Mouse (Mus musculus) hindbrain, embryonic 11.5 days (tissue): ENCODE results near the gene Cel. TPM values are rescaled to one million over a fixed set of nuclear protein-coding genes. Genes with fewer than 3 reads are reported as not detected.

Experiments
- ATAC-seq: fragments of 200-750 bp; cut with Nextera tagmentation; 2 replicates; pipeline ENCODE4 v1.8.0; 2017; ENCODE audit warnings: mild to moderate bottlenecking, moderate TSS enrichment, moderate library complexity; ENCODE audit not compliant: low FRiP score
- DNase-seq: peaks from one replicate; pipeline ENCODE4 v3.0.0-alpha.2; 2015; ENCODE audit warnings: low spot score
- H3K27ac ChIP-seq: fragments of 300-500 bp; sonication (generic); 2 replicates; pipeline ENCODE4 v1.5.1; 2014; ENCODE audit warnings: mild to moderate bottlenecking, low read depth, low read length
- H3K27me3 ChIP-seq: fragments of 300-500 bp; sonication (generic); 2 replicates; pipeline ENCODE4 v1.6.1; 2014; ENCODE audit warnings: mild to moderate bottlenecking, low read length, moderate library complexity, mixed read lengths; ENCODE audit not compliant: control insufficient read depth, insufficient read depth
- H3K36me3 ChIP-seq: fragments of 300-500 bp; sonication (generic); 2 replicates; pipeline ENCODE4 v1.6.1; 2014; ENCODE audit warnings: mild to moderate bottlenecking, low read length, moderate library complexity, mixed read lengths; ENCODE audit not compliant: control insufficient read depth, insufficient read depth
- H3K4me1 ChIP-seq: fragments of 300-500 bp; sonication (generic); replicated peaks from 2 replicates; pipeline ENCODE4 v1.6.1; 2014; ENCODE audit warnings: low read length, mixed read lengths; ENCODE audit not compliant: control insufficient read depth, insufficient read depth
- H3K4me2 ChIP-seq: fragments of 300-500 bp; sonication (generic); replicated peaks from 2 replicates; pipeline ENCODE4 v1.6.1; 2014; ENCODE audit warnings: mild to moderate bottlenecking, low read depth, low read length
- H3K4me3 ChIP-seq: fragments of 300-500 bp; sonication (generic); 2 replicates; pipeline ENCODE4 v1.5.1; 2014; ENCODE audit warnings: low read depth, low read length
- H3K9ac ChIP-seq: fragments of 300-500 bp; sonication (generic); 2 replicates; pipeline ENCODE4 v1.6.1; 2014; ENCODE audit warnings: low read depth, low read length
- H3K9me3 ChIP-seq: fragments of 300-500 bp; sonication (generic); 2 replicates; pipeline ENCODE4 v1.6.1; 2016; ENCODE audit warnings: low read length; ENCODE audit not compliant: control insufficient read depth
- WGBS: fragments of 180-500 bp; shearing (Covaris S2); extraction: QIAGEN DNeasy Blood & Tissue Kit; methylation state at CpG from one replicate; pipeline ENCODE4 v1.1.7; 2014; 5-methylcytosine and 5-hydroxymethylcytosine counted together
- polyA plus RNA-seq: library from polyadenylated mRNA; unstranded; fragments of >200 nt; fragmentation: Nextera tagmentation; extraction: Ambion mirVana; gene quantifications from 2 replicates; pipeline ENCODE4 v1.2.1, GENCODE M21; 2014

The Cel gene
- not detected in 2 replicates for polyA plus RNA-seq

GRCm38 (mm10) chr2:28563303-28563702 lies at the start of gene Cel:
Cel (minus strand) TSS chr2:28563403.
- Histone ChIP-seq H3K9ac (no peak within 1 kb of the TSS), H3K4me1 (no peaks in the 10 kb centered on the region), H3K4me2 (no peak within 1 kb of the TSS), H3K9me3 (no peaks in the 10 kb centered on the region), H3K27ac (no peak within 1 kb of the TSS), H3K4me3 (no peak within 1 kb of the TSS), H3K27me3 (no peaks in the 10 kb centered on the region), H3K36me3 (peaks cover 5% of the 10 kb centered on the region; the same call in 1 of the 2 replicates)
- no peak for DNase-seq
- no peak for ATAC-seq
- WGBS = 76% methylated on average over 6 of the region's 6 CpGs

GRCm38 (mm10) chr2:28612436-28613063 lies 49.3 kb upstream of the Cel start:
- Histone ChIP-seq H3K4me3 (no peak overlapping the region), H3K4me1 (no peaks in the 10 kb centered on the region), H3K9ac (no peak overlapping the region), H3K27me3 (no peaks in the 10 kb centered on the region), H3K36me3 (no peaks in the 10 kb centered on the region), H3K4me2 (no peak overlapping the region), H3K9me3 (no peaks in the 10 kb centered on the region), H3K27ac (no peak overlapping the region)
- DNase-seq (no peak), ATAC-seq (no peak)
- 57% methylated on average over 10 of the region's 10 CpGs for WGBS

- Histone ChIP-seq H3K36me3 (no peaks in the 10 kb centered on the region), H3K4me1 (no peaks in the 10 kb centered on the region), H3K9me3 (no peaks in the 10 kb centered on the region), H3K27me3 (no peaks in the 10 kb centered on the region; the same call in 1 of the 2 replicates), H3K27ac (no peak overlapping the region), H3K9ac (no peak overlapping the region), H3K4me3 (no peak overlapping the region), H3K4me2 (no peak overlapping the region)
- ATAC-seq (no peak), DNase-seq (no peak)
- WGBS = 84% methylated on average over 17 of the region's 17 CpGs
These were observed 48.2 kb upstream of the Cel start for GRCm38 (mm10) chr2:28611407-28611787.

GRCm38 (mm10) chr2:28610716-28611406 lies 47.7 kb upstream of the Cel start:
- H3K27me3 ChIP-seq = no peaks in the 10 kb centered on the region; the same call in 1 of the 2 replicates
- no peaks in the 10 kb centered on the region for H3K4me1 ChIP-seq
- H3K27ac ChIP-seq = no peak overlapping the region
- no peak overlapping the region for H3K9ac ChIP-seq
- DNase-seq = peak; percentile 19
- no peaks in the 10 kb centered on the region for H3K9me3 ChIP-seq
- no peak overlapping the region for H3K4me3 ChIP-seq
- H3K4me2 ChIP-seq = no peak overlapping the region
- no peaks in the 10 kb centered on the region for H3K36me3 ChIP-seq
- 55% methylated on average over 12 of the region's 12 CpGs for WGBS
- no peak for ATAC-seq

- Histone ChIP-seq H3K4me3 (no peak overlapping the region), H3K4me1 (no peaks in the 10 kb centered on the region), H3K9me3 (no peaks in the 10 kb centered on the region), H3K27ac (no peak overlapping the region), H3K4me2 (no peak overlapping the region), H3K36me3 (no peaks in the 10 kb centered on the region), H3K27me3 (no peaks in the 10 kb centered on the region; the same call in 1 of the 2 replicates), H3K9ac (no peak overlapping the region)
- DNase-seq (no peak), ATAC-seq (no peak)
- 88% methylated on average over 10 of the region's 10 CpGs for WGBS
These were observed 46.6 kb upstream of the Cel start for GRCm38 (mm10) chr2:28609851-28610250.

- no peak overlapping the region for H3K4me2 ChIP-seq
- ATAC-seq = no peak
- DNase-seq = no peak
These were observed 44.4 kb upstream of the Cel start for GRCm38 (mm10) chr2:28607341-28608165.

GRCm38 (mm10) chr2:28606601-28607340 lies 43.6 kb upstream of the Cel start:
- no peak for ATAC-seq
- H3K27me3 ChIP-seq = no peaks in the 10 kb centered on the region; the same call in 1 of the 2 replicates
- WGBS = 65% methylated on average over 8 of the region's 8 CpGs
- peak; percentile 28 for DNase-seq
- no peak overlapping the region for H3K4me3 ChIP-seq
- no peak overlapping the region for H3K9ac ChIP-seq
- H3K4me1 ChIP-seq = no peaks in the 10 kb centered on the region
- H3K9me3 ChIP-seq = no peaks in the 10 kb centered on the region
- H3K4me2 ChIP-seq = no peak overlapping the region
- H3K36me3 ChIP-seq = no peaks in the 10 kb centered on the region
- no peak overlapping the region for H3K27ac ChIP-seq

More at GRCm38 (mm10) chr2:28607341-28608165, 44.4 kb upstream of the Cel start:
- no peak overlapping the region for H3K27ac ChIP-seq
- H3K4me3 ChIP-seq = no peak overlapping the region
- H3K4me1 ChIP-seq = no peaks in the 10 kb centered on the region
- WGBS = 48% methylated on average over 10 of the region's 10 CpGs
- no peaks in the 10 kb centered on the region for H3K9me3 ChIP-seq
- H3K9ac ChIP-seq = no peak overlapping the region
- no peaks in the 10 kb centered on the region for H3K36me3 ChIP-seq
- H3K27me3 ChIP-seq = no peaks in the 10 kb centered on the region; the same call in 1 of the 2 replicates

GRCm38 (mm10) chr2:28605789-28606541 lies 42.8 kb upstream of the Cel start:
- Histone ChIP-seq H3K9ac (no peak overlapping the region), H3K9me3 (no peaks in the 10 kb centered on the region), H3K4me3 (no peak overlapping the region), H3K4me2 (no peak overlapping the region), H3K4me1 (no peaks in the 10 kb centered on the region), H3K36me3 (no peaks in the 10 kb centered on the region), H3K27ac (no peak overlapping the region), H3K27me3 (no peaks in the 10 kb centered on the region; the same call in 1 of the 2 replicates)
- WGBS = 77% methylated on average over 14 of the region's 14 CpGs
- DNase-seq (no peak), ATAC-seq (no peak)
